22 mouse cellular contexts compared by ENCODE assay signal in genomic region chr6:86829768-86830167, GRCm38 (mm10).
"Had no signal": no experiment of that assay in that cellular context is flagged by ENCODE, and none has a peak within 500 bp of the region (broad histone marks: within the 10 kb centered on the region; RNA-seq: fewer than 3 reads in every experiment).

No protein-coding gene starts in this region.

- H3K27me3 ChIP-seq: heart, embryonic 12.5 days; hindbrain, embryonic 12.5 days; intestine, embryonic 15.5 days; limb, embryonic 12.5 days; liver, embryonic 13.5 days; liver, embryonic 15.5 days had no signal

- H3K36me3 ChIP-seq: heart, embryonic 10.5 days; heart, embryonic 12.5 days; hindbrain, embryonic 10.5 days; hindbrain, embryonic 12.5 days; intestine, embryonic 15.5 days; limb, embryonic 10.5 days; limb, embryonic 12.5 days; liver, embryonic 13.5 days; liver, embryonic 15.5 days had no signal

- H3K4me3 ChIP-seq: heart, embryonic 10.5 days; heart, embryonic 12.5 days; hindbrain, embryonic 10.5 days; hindbrain, embryonic 12.5 days; intestine, embryonic 15.5 days; layer of hippocampus, adult 2 months; left cerebral cortex, adult 2 months; limb, embryonic 10.5 days; limb, embryonic 12.5 days; liver, embryonic 13.5 days; liver, embryonic 15.5 days had no signal

- H3K9ac ChIP-seq: heart, embryonic 12.5 days; hindbrain, embryonic 12.5 days; hindbrain, embryonic 14.5 days; intestine, embryonic 15.5 days; limb, embryonic 12.5 days; liver, embryonic 13.5 days; liver, embryonic 15.5 days had no signal

- H3K4me1 ChIP-seq: hindbrain, embryonic 10.5 days; hindbrain, embryonic 12.5 days; limb, embryonic 10.5 days; limb, embryonic 12.5 days had no signal

- DNase-seq: gastrocnemius, postnatal 10 days; gastrocnemius, postnatal 25 days; heart, adult 18-20 months; heart, postnatal 10 days; heart, postnatal 4 days; kidney, adult 18-20 months; kidney, adult 8-10 months; kidney, postnatal 10 days; kidney, postnatal 4 days; liver; liver, embryonic 13.5 days had no signal

- H3K9me3 ChIP-seq: heart, embryonic 10.5 days; heart, embryonic 12.5 days; hindbrain, embryonic 10.5 days; hindbrain, embryonic 12.5 days; intestine, embryonic 15.5 days; limb, embryonic 10.5 days; limb, embryonic 12.5 days; liver, embryonic 13.5 days; liver, embryonic 15.5 days had no signal

- H3K27ac ChIP-seq: heart, embryonic 10.5 days; hindbrain, embryonic 10.5 days; hindbrain, embryonic 12.5 days; hindbrain, embryonic 14.5 days; intestine, embryonic 15.5 days; layer of hippocampus, adult 2 months; left cerebral cortex, adult 2 months; limb, embryonic 10.5 days; limb, embryonic 12.5 days; liver, embryonic 13.5 days; liver, embryonic 15.5 days had no signal
